In genomic region chr13:60819469-60819868, GRCm38 (mm10) we compare ENCODE assay signal across 9 mouse cellular contexts. TPM values are rescaled to one million over a fixed set of nuclear protein-coding genes. Genes with fewer than 3 reads are reported as not detected.
DNase-seq lines count a peak whose midpoint lies in the region; TF ChIP-seq lines count a peak whose summit lies in the region.
"Had no signal": no experiment of that assay in that cellular context is flagged by ENCODE, and none has a peak within 500 bp of the region (broad histone marks: within the 10 kb centered on the region; RNA-seq: fewer than 3 reads in every experiment).

No protein-coding gene starts in this region.

- DNase-seq in adrenal gland, adult 18-20 months (ENCODE audit: low spot score in 2 of 2) = peak; percentile 17 to 42
- DNase-seq in adrenal gland, postnatal 4 days (ENCODE audit: low spot score in 2 of 2) = no peak
- peak; percentile 10 for DNase-seq in layer of hippocampus, adult 11-12 months (ENCODE audit: low spot score)
- DNase-seq in layer of hippocampus, adult 9-11 months = no peak
- peak; percentile 34 for DNase-seq in adrenal gland, postnatal 25 days
- peak; percentile 12 for DNase-seq in hindlimb bud, embryonic 11.5 days (ENCODE audit: extremely low spot score, low read depth, low spot score)
- peak; percentile 31 for DNase-seq in lung, adult 2 months
- DNase-seq in thymus, postnatal 4 days = peak; percentile 77

- WGBS in lung, adult 2 months = 7% methylated on average over 7 of the region's 7 CpGs

- no peak overlapping the region for H3K4me3 ChIP-seq in lung, adult 2 months (replicated peaks; ENCODE audit: extremely low read depth, low read depth, low read length)

- H3K4me1 ChIP-seq in lung, adult 2 months (ENCODE audit: control insufficient read depth, insufficient read depth, low read length) = no peaks in the 10 kb centered on the region; the same call in 1 of the 2 replicates

- no peak for TF ChIP-seq POLR2A in lung, adult 2 months (IDR thresholded peaks at IDR 0.05; ENCODE audit: borderline replicate concordance, extremely low read depth, low read depth, low read length)

- peak; percentile 79 for TF ChIP-seq CTCF in lung, adult 2 months (IDR thresholded peaks at IDR 0.05; ENCODE audit: insufficient read depth, low read length)

RNA-seq across cellular contexts. Expression of gene Ctsll3, which starts 16.8 kb away (rescaled TPM):
- not detected for total RNA-seq in adrenal gland, adult 18-20 months (2021)
- not detected for total RNA-seq in adrenal gland, postnatal 4 days (2021)
- not detected in 2 replicates for total RNA-seq in adrenal gland, postnatal 25 days (2021)
- polyA plus RNA-seq in lung, adult 2 months (2012; rRNA removed) = not detected in 2 replicates
- polyA plus RNA-seq: gonadal fat pad, adult 2 months had no signal

RNA-seq across cellular contexts. Expression of gene BC051665, which starts 33.3 kb away (rescaled TPM):
- not detected for total RNA-seq in adrenal gland, adult 18-20 months (2021)
- not detected for total RNA-seq in adrenal gland, postnatal 4 days (2021)
- total RNA-seq in adrenal gland, postnatal 25 days (2021) = not detected in 2 replicates
- not detected in 2 replicates for polyA plus RNA-seq in lung, adult 2 months (2012; rRNA removed)
- polyA plus RNA-seq: gonadal fat pad, adult 2 months had no signal

RNA-seq across cellular contexts. Expression of gene 4930486L24Rik, which starts 44.8 kb away (rescaled TPM):
- 10 to 100 TPM in 1 of 2 experiments, under 1 TPM in 1; 0.77 to 49.1 TPM for total RNA-seq in adrenal gland, adult 18-20 months (2021)
- 10 to 100 TPM; 31.9 to 54.1 TPM for total RNA-seq in adrenal gland, postnatal 4 days (2021)
- 177 and 206 TPM in 2 replicates for total RNA-seq in adrenal gland, postnatal 25 days (2021)
- polyA plus RNA-seq in lung, adult 2 months (2012; rRNA removed) = not detected in 2 replicates

Comparison
In these comparisons a context has a peak if more than half of its experiments do, and no peak if none do; other contexts are left out.
1. DNase-seq: peak in adrenal gland, adult 18-20 months (2 of 2), layer of hippocampus, adult 11-12 months (single experiment), adrenal gland, postnatal 25 days (single experiment), hindlimb bud, embryonic 11.5 days (single experiment), lung, adult 2 months (single experiment) and thymus, postnatal 4 days (single experiment); none in adrenal gland, postnatal 4 days (0 of 2) and layer of hippocampus, adult 9-11 months (single experiment).